Mouse (Mus musculus): ENCODE measurements around the gene Slxl1.
"Not testable (repeated sequence)": the region's sequence is repeated elsewhere in the genome, so short reads cannot be mapped to it uniquely, and the experiment has no call there.

The Slxl1 gene

DNA sequence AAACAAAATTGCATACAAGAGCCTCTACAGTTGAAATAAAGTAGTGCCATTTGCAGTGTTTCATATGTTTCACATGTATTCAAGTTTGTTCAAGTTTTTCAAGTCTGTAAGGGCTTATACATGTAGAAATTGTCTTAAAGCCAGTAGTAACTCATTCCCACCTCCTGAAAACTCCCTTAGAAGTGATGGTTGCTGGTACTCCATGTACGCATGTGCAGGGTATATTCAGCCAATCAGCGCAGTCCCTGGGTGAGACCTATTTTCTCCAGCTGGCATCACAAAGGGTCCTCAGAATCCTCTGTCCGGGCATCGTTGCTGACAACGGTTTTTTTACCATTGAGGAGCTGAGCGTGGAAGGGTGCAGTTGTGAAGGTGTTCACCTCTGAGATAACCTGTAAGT, at the start of gene Slxl1:
Slxl1 (plus strand) TSS at position 301 of the 400 bp plus-strand sequence.
- DNase-seq (ENCODE audit: low read depth), result not testable (repeated sequence)

Data from fibroblast of lung, adult 2 months (primary cell).